Mouse (Mus musculus) E14TG2a.4 (cell line): ENCODE data around the gene Ntrk3.

Experiments used
- CTCF ChIP-seq: conservative IDR thresholded peaks from 2 replicates; pipeline ENCODE4 v1.5.1; 2014; ENCODE audit warnings: low read length
- POU5F1 ChIP-seq: IDR thresholded peaks from 2 replicates; pipeline ENCODE4 v1.6.1; 2014; ENCODE audit warnings: low read length, borderline replicate concordance

DNA sequence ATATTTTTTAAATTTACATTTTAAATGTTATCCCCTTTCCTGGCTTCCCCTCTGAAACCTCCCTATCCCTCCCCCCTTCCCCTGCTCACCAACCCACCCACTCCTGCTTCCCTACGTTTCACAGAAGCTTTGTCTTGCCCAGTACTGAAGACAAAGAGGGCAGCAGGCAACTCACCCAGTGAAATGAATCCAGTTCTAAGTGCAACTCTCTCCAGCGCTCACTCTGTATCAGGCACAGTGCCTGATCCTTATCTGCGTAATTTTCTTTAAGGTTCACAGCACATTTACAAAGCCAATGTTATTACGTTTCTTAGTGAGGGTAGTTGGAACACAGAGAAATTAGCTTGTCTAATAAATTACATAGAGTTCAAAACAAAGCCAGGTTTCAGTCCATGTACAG, 592.6 kb downstream of the Ntrk3 start:
- no peak for TF ChIP-seq CTCF
- TF ChIP-seq POU5F1 = no peak
